Mouse (Mus musculus) kidney, postnatal 0 days (tissue): Measurements from ENCODE around the gene Tbck. TPM values are rescaled to one million over a fixed set of nuclear protein-coding genes. Genes with fewer than 3 reads are reported as not detected.

Experiments
- ATAC-seq: fragments of 200-750 bp; cut with Nextera tagmentation; replicated peaks from 2 replicates; pipeline ENCODE4 v1.8.0; 2017; ENCODE audit warnings: low read depth, moderate number of reproducible peaks, moderate TSS enrichment, moderate library complexity; ENCODE audit not compliant: low FRiP score
- DNase-seq: peaks from one replicate; pipeline ENCODE4 v3.0.0-alpha.2; 2016; ENCODE audit warnings: low spot score
- H3K27ac ChIP-seq: fragments of 300-500 bp; sonication (generic); 2 replicates; pipeline ENCODE4 v1.5.1; 2014; ENCODE audit warnings: mild to moderate bottlenecking
- H3K27me3 ChIP-seq: fragments of 300-500 bp; sonication (generic); 2 replicates; pipeline ENCODE4 v1.6.1; 2014; ENCODE audit warnings: low read length, mixed read lengths; ENCODE audit not compliant: insufficient read depth
- H3K36me3 ChIP-seq: fragments of 300-500 bp; sonication (generic); 2 replicates; pipeline ENCODE4 v1.6.1; 2014; ENCODE audit warnings: low read length, mixed read lengths; ENCODE audit not compliant: insufficient read depth
- H3K4me1 ChIP-seq: fragments of 300-500 bp; sonication (generic); replicated peaks from 2 replicates; pipeline ENCODE4 v1.6.1; 2014; ENCODE audit warnings: antibody characterized with exemption, low read length, mixed read lengths; ENCODE audit not compliant: insufficient read depth
- H3K4me2 ChIP-seq: fragments of 300-500 bp; sonication (generic); 2 replicates; pipeline ENCODE4 v1.6.1; 2014; ENCODE audit warnings: mild to moderate bottlenecking, low read length, moderate library complexity, mixed read lengths
- H3K4me3 ChIP-seq: fragments of 300-500 bp; sonication (generic); replicated peaks from 2 replicates; pipeline ENCODE4 v1.5.1; 2014; ENCODE audit warnings: low read depth, low read length
- H3K9ac ChIP-seq: fragments of 300-500 bp; sonication (generic); 2 replicates; pipeline ENCODE4 v1.6.1; 2014; ENCODE audit warnings: low read depth, low read length
- H3K9me3 ChIP-seq: fragments of 300-500 bp; sonication (generic); replicated peaks from 2 replicates; pipeline ENCODE4 v1.6.1; 2016; ENCODE audit warnings: low read length, inconsistent platforms, mixed read lengths
- CTCF ChIP-seq: IDR thresholded peaks from 2 replicates; pipeline ENCODE4 v1.5.1; 2016; ENCODE audit warnings: antibody characterized with exemption, low read depth, mild to moderate bottlenecking, moderate library complexity
- WGBS: fragments of 180-500 bp; shearing (Covaris S2); extraction: QIAGEN DNeasy Blood & Tissue Kit; methylation state at CpG from one replicate; pipeline ENCODE4 v1.1.7; 2014; 5-methylcytosine and 5-hydroxymethylcytosine counted together
- polyA plus RNA-seq: library from polyadenylated mRNA; unstranded; fragments of >200 nt; fragmentation: Nextera tagmentation; extraction: Ambion mirVana; gene quantifications from 2 replicates; pipeline ENCODE4 v1.2.1, GENCODE M21; 2015

The Tbck gene
- polyA plus RNA-seq, 1 experiment from 2014 or later: 19.6 TPM

- no peak for TF ChIP-seq CTCF
- no peak for ATAC-seq
- Histone ChIP-seq H3K4me2 (no peak overlapping the region), H3K4me3 (no peak overlapping the region), H3K4me1 (no peaks in the 10 kb centered on the region), H3K9me3 (no peaks in the 10 kb centered on the region), H3K27me3 (no peaks in the 10 kb centered on the region), H3K27ac (no peak overlapping the region), H3K36me3 (0 out of 2 replicates have a peak, but pooled peaks cover 2% of the 10 kb centered on the region), H3K9ac (no peak overlapping the region)
- 63% methylated on average over 5 of the region's 5 CpGs for WGBS
- peak; percentile 18 for DNase-seq
Observed at GRCm38 (mm10) chr3:132812356-132812755, 128.4 kb downstream of the Tbck start.

GRCm38 (mm10) chr3:132813147-132813546 lies 129.2 kb downstream of the Tbck start:
- Histone ChIP-seq H3K4me2 (no peak overlapping the region), H3K4me3 (no peak overlapping the region), H3K27ac (no peak overlapping the region), H3K9ac (no peak overlapping the region), H3K36me3 (0 out of 2 replicates have a peak, but pooled peaks cover 2% of the 10 kb centered on the region), H3K27me3 (no peaks in the 10 kb centered on the region), H3K4me1 (no peaks in the 10 kb centered on the region), H3K9me3 (no peaks in the 10 kb centered on the region)
- TF ChIP-seq CTCF: no peak
- ATAC-seq: no peak
- 87% methylated on average over 3 of the region's 3 CpGs for WGBS
- DNase-seq: no peak

GRCm38 (mm10) chr3:132813706-132814497 lies 130.0 kb downstream of the Tbck start:
- Histone ChIP-seq H3K9ac (no peak overlapping the region), H3K27ac (no peak overlapping the region), H3K4me3 (no peak overlapping the region), H3K9me3 (no peaks in the 10 kb centered on the region), H3K36me3 (0 out of 2 replicates have a peak, but pooled peaks cover 2% of the 10 kb centered on the region), H3K4me2 (no peak overlapping the region), H3K4me1 (no peaks in the 10 kb centered on the region), H3K27me3 (no peaks in the 10 kb centered on the region)
- 74% methylated on average over 9 of the region's 9 CpGs for WGBS
- DNase-seq: no peak
- no peak for TF ChIP-seq CTCF
- ATAC-seq: no peak

- Histone ChIP-seq H3K36me3 (0 out of 2 replicates have a peak, but pooled peaks cover 2% of the 10 kb centered on the region), H3K9ac (no peak overlapping the region), H3K9me3 (no peaks in the 10 kb centered on the region), H3K4me1 (no peaks in the 10 kb centered on the region), H3K4me3 (no peak overlapping the region), H3K27ac (no peak overlapping the region), H3K27me3 (no peaks in the 10 kb centered on the region), H3K4me2 (no peak overlapping the region)
- no peak for DNase-seq
- 84% methylated on average over 10 of the region's 10 CpGs for WGBS
- ATAC-seq: peak; percentile 68; the same call in 1 of the 2 replicates
- TF ChIP-seq CTCF: no peak
Observed at GRCm38 (mm10) chr3:132814791-132815496, 131.0 kb downstream of the Tbck start.

- WGBS: 93% methylated on average over 4 of the region's 4 CpGs
- Histone ChIP-seq H3K4me3 (no peak overlapping the region), H3K4me2 (no peak overlapping the region), H3K9me3 (no peaks in the 10 kb centered on the region), H3K27ac (no peak overlapping the region), H3K27me3 (no peaks in the 10 kb centered on the region), H3K4me1 (no peaks in the 10 kb centered on the region), H3K36me3 (0 out of 2 replicates have a peak, but pooled peaks cover 2% of the 10 kb centered on the region), H3K9ac (no peak overlapping the region)
- DNase-seq (no peak), ATAC-seq (no peak)
- TF ChIP-seq CTCF: no peak
Observed at GRCm38 (mm10) chr3:132815497-132816326, 131.8 kb downstream of the Tbck start.

GRCm38 (mm10) chr3:132819408-132819807 lies 135.5 kb downstream of the Tbck start:
- Histone ChIP-seq H3K27ac (no peak overlapping the region), H3K9me3 (no peaks in the 10 kb centered on the region), H3K4me1 (no peaks in the 10 kb centered on the region), H3K4me3 (no peak overlapping the region), H3K27me3 (no peaks in the 10 kb centered on the region), H3K4me2 (no peak overlapping the region), H3K9ac (no peak overlapping the region), H3K36me3 (0 out of 2 replicates have a peak, but pooled peaks cover 2% of the 10 kb centered on the region)
- WGBS: 95% methylated on average over 2 of the region's 2 CpGs
- DNase-seq (no peak), ATAC-seq (no peak)
- TF ChIP-seq CTCF: no peak
